12 mouse cellular contexts compared by ENCODE assay signal in the genomic region with DNA sequence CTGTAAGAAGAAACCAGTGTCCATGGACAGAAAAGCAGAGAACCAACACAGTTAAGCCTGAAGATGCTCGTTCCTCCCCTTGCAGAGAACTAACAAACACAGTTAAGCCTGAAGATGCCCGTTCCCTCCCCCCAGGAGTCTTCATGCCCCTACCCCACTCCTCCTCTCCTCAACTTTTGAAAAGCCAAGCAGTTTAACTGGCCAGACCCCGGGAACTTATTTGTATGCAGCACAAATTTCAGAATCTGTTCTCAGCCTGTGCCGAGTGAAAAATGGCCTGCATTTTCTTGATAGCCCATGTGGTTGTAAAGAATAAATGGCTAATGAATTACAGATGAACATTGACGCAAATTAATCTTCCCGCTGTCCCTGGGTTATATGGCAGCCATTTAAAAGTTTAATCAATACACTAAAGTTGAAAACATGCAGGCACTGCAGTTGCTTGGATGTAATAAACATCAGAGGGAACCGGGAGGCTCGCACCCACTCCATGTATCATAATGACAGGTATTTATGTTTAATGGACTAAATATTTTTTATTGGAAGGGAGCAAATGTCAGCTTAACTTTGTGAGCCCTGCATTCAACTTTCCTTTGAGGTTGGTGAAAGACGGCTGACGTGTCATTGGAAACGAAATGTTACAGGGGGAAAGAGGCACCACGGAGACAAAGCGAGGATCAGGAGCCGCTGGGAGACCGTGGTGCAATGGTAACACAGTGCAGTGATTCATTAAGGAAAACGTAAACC.
A peak's percentile ranks its signal among the peaks of the same experiment; 100 is the strongest.
DNase-seq lines count a peak whose midpoint lies in the region; ATAC-seq lines count a peak whose summit lies in the region.
"Had no signal": no experiment of that assay in that cellular context is flagged by ENCODE, and none has a peak within 500 bp of the region (broad histone marks: within the 10 kb centered on the region; RNA-seq: fewer than 3 reads in every experiment).

No protein-coding gene starts in this region.

- H3K27me3 ChIP-seq in forebrain, embryonic 15.5 days = no peaks in the 10 kb centered on the region
- H3K27me3 ChIP-seq in limb, embryonic 13.5 days = no peaks in the 10 kb centered on the region
- no peaks in the 10 kb centered on the region for H3K27me3 ChIP-seq in stomach, embryonic 16.5 days (ENCODE audit: control insufficient read depth, insufficient read depth, low read length)

- H3K4me2 ChIP-seq in forebrain, embryonic 15.5 days (replicated peaks) = peak overlapping the region; percentile 7
- H3K4me2 ChIP-seq in limb, embryonic 13.5 days (replicated peaks) = peak overlapping the region; percentile 39
- 0 out of 2 replicates have a peak overlapping the region, but pooled peaks have one; percentile 2 for H3K4me2 ChIP-seq in stomach, embryonic 16.5 days (ENCODE audit: low read depth, low read length)

- no peak overlapping the region for H3K9ac ChIP-seq in forebrain, embryonic 15.5 days (replicated peaks)
- H3K9ac ChIP-seq in limb, embryonic 13.5 days = no peak overlapping the region
- no peak overlapping the region for H3K9ac ChIP-seq in stomach, embryonic 16.5 days (ENCODE audit: low read length)

- H3K9me3 ChIP-seq in forebrain, embryonic 15.5 days = no peaks in the 10 kb centered on the region
- no peaks in the 10 kb centered on the region for H3K9me3 ChIP-seq in limb, embryonic 13.5 days
- no peaks in the 10 kb centered on the region for H3K9me3 ChIP-seq in stomach, embryonic 16.5 days (replicated peaks; ENCODE audit: control insufficient read depth, low read length)

- 0 out of 2 replicates have a peak, but pooled peaks have one; percentile 11 for ATAC-seq in forebrain, embryonic 15.5 days (replicated peaks)
- ATAC-seq in limb, embryonic 13.5 days (ENCODE audit: low FRiP score, low read depth) = peak; percentile 44; the same call in 1 of the 2 replicates
- ATAC-seq in stomach, embryonic 16.5 days (ENCODE audit: insufficient read depth, low FRiP score) = peak; percentile 82

- H3K4me3 ChIP-seq in forebrain, embryonic 15.5 days = no peak overlapping the region
- H3K4me3 ChIP-seq in limb, embryonic 13.5 days = no peak overlapping the region
- H3K4me3 ChIP-seq in stomach, embryonic 16.5 days (replicated peaks; ENCODE audit: low read length) = no peak overlapping the region

- no peaks in the 10 kb centered on the region for H3K36me3 ChIP-seq in forebrain, embryonic 15.5 days
- H3K36me3 ChIP-seq in limb, embryonic 13.5 days = no peaks in the 10 kb centered on the region
- no peaks in the 10 kb centered on the region for H3K36me3 ChIP-seq in stomach, embryonic 16.5 days (ENCODE audit: control insufficient read depth, insufficient read depth, low read length)
- H3K36me3 ChIP-seq: G1E had no signal

- peaks cover 20% of the 10 kb centered on the region for H3K4me1 ChIP-seq in forebrain, embryonic 15.5 days
- peaks cover 22% of the 10 kb centered on the region for H3K4me1 ChIP-seq in limb, embryonic 13.5 days
- peaks cover 14% of the 10 kb centered on the region for H3K4me1 ChIP-seq in stomach, embryonic 16.5 days (ENCODE audit: control insufficient read depth, insufficient read depth, low read length)

- WGBS in forebrain, embryonic 15.5 days = 23% methylated on average over 16 of the region's 16 CpGs
- 8% methylated on average over 16 of the region's 16 CpGs for WGBS in limb, embryonic 13.5 days
- 27% methylated on average over 16 of the region's 16 CpGs for WGBS in stomach, embryonic 16.5 days

- H3K27ac ChIP-seq in forebrain, embryonic 15.5 days (replicated peaks) = no peak overlapping the region
- H3K27ac ChIP-seq in limb, embryonic 13.5 days = peak overlapping the region; percentile 61; the same call in 1 of the 2 replicates
- H3K27ac ChIP-seq in stomach, embryonic 16.5 days (ENCODE audit: low read length) = peak overlapping the region; percentile 57; the same call in 1 of the 2 replicates
- H3K27ac ChIP-seq: macrophage had no signal

- peak; percentile 5 for DNase-seq in ovary, postnatal 10 days (ENCODE audit: low spot score)
- no peak for DNase-seq in ovary, adult 18-20 months (ENCODE audit: low spot score)
- no peak for DNase-seq in layer of hippocampus, adult 9-10 months (ENCODE audit: low spot score)
- DNase-seq in heart, postnatal 25 days (ENCODE audit: low spot score) = no peak
- DNase-seq in T-cell, adult 2 months (ENCODE audit: low spot score) = no peak
- DNase-seq: layer of hippocampus, postnatal 36 days; right cerebral cortex, postnatal 14 days had no signal

- intact Hi-C loops in heart, postnatal 25 days (cut with DNase I) = no loop called here

Comparison
In these comparisons a context has a peak if more than half of its experiments do, and no peak if none do; other contexts are left out.
1. ATAC-seq: peak in every context shown above with its lines; median percentile 82 in stomach, embryonic 16.5 days; 44 in limb, embryonic 13.5 days; 11 in forebrain, embryonic 15.5 days.